Mouse (Mus musculus) cerebellum, adult (tissue): Measurements from ENCODE around the gene P2rx2.

Experiments
- ATAC-seq: cut with Nextera tagmentation; 2 replicates; pipeline ENCODE4 v1.9.2; 2017; ENCODE audit warnings: mild to moderate bottlenecking, moderate library complexity, mixed read lengths; ENCODE audit not compliant: insufficient number of reproducible peaks, low FRiP score, low TSS enrichment

P2rx2 gene

GRCm38 (mm10) chr5:110344524-110344923, 1.5 kb upstream of the P2rx2 start, which contains the start of gene Lrcol1:
Gene Lrcol1 (plus strand): TSS chr5:110344730.
- no peak for ATAC-seq

DNA sequence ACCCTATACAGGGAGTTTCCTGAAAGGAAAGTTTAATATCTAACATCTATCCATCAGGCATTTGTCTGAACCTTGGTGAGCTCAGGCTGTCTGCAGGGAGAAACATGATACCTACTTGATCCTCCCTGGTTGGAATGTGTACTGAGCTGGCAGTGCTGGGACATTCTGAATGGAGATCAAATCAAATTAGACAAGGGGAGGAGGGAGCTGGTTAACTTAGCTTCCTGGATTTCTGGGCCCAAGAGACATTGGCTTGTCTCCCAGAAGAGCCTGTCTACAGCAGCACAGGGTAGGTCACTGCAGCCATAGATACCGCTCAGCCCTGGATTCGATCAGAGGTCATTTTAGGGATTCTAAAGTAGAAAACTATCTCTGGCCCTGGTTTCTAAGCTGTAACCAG, 4.2 kb downstream of the P2rx2 start:
- no peak for ATAC-seq

DNA sequence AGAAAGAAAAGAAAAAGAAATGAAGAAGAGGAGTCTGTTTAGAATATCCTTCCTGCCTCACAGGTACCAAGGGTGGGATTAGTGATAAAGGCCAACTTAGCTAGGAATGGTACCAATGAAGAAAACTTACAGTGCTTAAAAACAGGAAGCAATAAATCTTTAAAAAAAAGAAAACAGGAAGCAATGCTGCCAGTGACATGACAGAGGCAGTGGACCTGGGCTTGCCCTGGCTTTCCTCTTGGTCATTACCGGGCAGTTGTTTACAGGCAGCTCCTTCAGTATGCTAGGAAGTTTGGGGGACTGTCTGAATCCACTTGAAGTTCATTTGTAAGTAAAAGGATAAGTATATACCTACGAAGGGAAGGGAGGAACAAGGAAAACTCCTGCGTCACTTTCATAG, 12.5 kb downstream of the P2rx2 start:
- ATAC-seq = no peak

DNA sequence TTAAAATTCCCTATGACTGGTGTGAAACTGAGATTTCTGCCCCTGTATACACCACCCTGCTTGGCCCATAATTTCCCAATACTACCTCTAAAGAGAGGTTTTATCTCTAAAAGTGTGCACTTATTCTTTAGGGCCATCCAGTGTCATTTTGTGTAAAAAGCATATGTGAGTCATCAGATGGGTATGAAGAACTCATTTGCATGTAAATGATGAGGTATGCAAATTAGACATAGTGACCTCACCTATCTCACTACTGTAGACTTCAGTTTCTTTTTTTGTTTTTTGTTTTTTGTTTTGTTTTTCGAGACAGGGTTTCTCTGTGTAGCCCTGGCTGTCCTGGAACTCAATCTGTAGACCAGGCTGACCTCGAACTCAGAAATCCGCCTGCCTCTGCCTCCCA, 29.9 kb downstream of the P2rx2 start:
- no peak for ATAC-seq

DNA sequence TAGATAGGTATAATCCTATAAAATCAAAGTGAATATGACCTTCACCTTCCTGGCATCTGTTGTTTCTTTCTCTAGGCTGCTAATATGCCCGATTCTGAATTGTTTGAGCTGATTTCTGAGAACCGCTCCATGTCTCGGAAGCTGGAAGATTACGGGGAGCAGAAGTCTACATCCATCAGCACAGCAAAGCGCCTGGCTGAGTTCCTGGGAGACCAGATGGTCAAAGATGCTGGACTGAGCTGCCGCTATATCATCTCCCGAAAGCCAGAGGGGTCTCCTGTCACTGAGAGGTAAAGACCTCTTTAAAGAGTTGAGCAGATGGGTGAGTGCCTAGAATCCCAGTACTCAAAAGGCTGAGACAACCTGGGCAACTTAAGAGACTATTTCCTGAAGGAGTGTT, 34.2 kb downstream of the P2rx2 start:
- ATAC-seq = no peak

DNA sequence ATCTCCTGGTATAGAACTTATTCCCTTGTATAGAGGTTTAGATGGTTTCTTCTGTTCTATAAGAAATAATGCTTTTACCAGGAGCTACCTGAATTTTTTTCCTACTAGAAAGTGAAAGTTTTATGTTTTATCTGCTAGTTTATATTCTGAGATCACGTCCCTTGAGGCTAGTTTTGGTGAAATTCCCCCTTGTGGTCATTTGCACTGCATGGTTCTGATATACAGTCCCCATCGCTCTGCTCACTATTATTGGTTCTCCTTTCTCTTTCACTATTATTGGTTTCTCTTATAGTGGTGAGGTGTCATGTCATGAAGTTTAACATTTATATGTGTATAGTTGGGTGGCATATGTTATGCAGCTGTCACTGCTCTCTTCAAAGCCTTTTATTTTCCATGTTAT, 42.4 kb downstream of the P2rx2 start:
- ATAC-seq = no peak

GRCm38 (mm10) chr5:110296637-110297036, 46.4 kb downstream of the P2rx2 start:
- ATAC-seq = no peak

- no peak for ATAC-seq
These were observed 51.4 kb downstream of the P2rx2 start for GRCm38 (mm10) chr5:110291649-110292048.
